Mouse (Mus musculus): ENCODE measurements around the gene Abcc4.

GRCm38 (mm10) chr14:118481779-118482178 is 224.2 kb downstream of the Abcc4 start:
- TF ChIP-seq POLR2A (IDR thresholded peaks at IDR 0.05; ENCODE audit: extremely low read depth, insufficient read depth, low read length), result no peak
- TF ChIP-seq CTCF (IDR thresholded peaks at IDR 0.05; ENCODE audit: extremely low read depth, insufficient read depth, low read length), result no peak
